Mouse (Mus musculus): ENCODE data around the gene Etv6.

Gene Etv6

DNA sequence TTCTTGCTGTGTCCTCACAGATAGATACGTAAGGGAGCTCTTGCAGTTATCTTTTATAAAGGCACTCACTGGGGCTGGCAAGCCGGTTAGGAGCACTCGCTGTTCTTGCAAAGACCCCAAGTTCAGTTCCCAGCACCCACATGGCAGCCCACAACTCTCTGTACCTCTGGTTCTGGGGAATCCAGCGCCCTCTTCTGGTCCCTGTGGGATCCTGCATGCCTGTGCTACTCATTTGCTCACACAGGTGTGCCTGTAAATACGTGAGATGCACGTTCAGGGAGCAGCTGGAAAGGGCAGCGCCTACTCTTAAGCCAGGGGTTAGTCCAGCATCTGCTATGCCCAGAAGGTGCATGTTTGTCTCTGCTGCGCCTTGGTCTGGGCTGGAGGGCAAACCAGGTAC lies 224.4 kb downstream of the Etv6 start:
- 93% methylated on average over 8 of the region's 8 CpGs for WGBS

DNA sequence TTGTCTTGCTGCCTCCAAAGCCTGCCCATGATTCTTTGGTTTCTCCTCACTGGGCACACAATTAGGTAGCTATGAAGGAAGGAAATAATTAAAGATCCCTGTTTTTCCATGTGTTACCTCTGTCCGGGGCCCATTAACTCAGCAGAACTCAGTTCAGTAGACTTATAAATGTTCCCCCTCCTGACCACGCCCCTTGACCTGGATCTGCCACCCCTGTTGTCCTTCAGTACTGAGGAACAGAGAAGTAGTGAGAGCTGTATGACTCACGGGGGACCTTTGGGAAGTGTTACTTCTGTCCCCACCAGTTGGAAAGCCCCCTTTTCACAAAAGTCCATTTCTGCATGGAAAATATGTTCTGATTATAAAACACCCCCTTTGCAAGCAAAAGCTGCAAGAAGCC lies 226.4 kb downstream of the Etv6 start:
- 66% methylated on average over 3 of the region's 3 CpGs for WGBS

DNA sequence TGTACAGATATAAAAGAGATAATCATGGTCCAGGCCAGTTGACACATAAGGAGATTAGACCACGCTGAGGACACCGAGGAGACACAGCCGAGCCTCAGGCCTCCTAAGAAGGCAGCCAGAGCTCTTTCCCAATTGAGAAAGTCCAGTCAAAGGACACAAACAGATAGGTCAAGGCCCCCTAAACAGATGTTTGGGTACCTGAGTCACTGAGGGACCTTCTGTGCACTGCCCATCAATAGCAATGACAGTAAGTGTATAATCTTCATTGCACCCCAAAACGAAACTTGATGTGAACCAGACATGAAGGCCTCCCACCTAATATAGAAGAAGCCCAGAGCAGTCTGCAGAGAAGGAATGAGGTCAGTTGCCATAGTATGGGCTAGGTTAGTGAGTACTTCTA lies 226.9 kb downstream of the Etv6 start:
- 67% methylated on average over 4 of the region's 4 CpGs for WGBS

DNA sequence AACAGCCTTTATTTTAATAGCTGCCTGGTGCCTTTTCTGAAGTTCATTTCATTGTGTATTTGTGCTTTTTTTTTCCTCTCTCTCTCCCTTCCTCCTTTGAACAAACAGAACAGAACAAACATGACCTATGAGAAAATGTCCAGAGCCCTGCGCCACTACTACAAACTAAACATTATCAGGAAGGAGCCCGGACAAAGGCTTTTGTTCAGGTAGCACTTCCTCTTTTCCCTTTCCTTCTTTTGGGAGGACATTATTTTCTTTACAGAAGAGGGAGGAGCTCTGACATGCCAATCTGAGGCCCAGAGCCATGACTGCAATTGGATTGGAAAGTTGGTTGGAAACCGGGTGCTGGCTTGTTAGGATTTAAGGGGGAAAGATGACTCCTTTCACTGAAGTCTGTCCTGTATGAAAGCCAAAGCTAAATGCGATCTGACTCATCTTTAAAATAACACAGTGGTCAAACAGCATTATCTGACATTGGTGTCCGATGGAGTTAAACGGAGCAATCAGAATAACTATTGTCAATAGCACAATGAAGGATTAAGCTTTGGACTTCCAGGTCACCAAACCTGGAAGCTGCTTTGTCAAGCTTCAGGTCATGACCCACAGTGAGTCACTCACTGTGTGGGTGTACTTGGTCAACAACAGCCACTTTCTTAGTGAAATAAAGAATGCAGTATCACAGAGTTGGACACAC lies 227.6 kb downstream of the Etv6 start:
- 71% methylated on average over 6 of the region's 6 CpGs for WGBS

DNA sequence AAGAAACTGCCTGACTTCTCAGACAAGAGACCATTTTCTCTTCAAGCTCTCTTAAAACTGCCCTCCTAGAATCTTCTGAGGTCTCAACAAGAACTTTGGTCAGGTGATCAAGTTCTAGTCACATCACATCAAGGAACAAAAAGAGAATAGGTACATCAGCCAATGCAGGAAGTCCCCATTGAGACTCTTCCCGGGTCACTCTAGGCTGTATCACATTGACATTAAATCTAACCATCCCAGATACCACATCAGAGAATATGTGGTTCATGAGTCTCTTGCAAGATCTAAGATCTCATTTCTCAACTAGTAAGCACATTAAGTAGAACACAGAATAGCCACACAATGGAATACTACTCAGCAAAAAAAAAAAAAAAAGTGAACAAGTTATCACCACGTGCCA lies 238.4 kb downstream of the Etv6 start:
- WGBS: 94% methylated on average over 2 of the region's 2 CpGs

DNA sequence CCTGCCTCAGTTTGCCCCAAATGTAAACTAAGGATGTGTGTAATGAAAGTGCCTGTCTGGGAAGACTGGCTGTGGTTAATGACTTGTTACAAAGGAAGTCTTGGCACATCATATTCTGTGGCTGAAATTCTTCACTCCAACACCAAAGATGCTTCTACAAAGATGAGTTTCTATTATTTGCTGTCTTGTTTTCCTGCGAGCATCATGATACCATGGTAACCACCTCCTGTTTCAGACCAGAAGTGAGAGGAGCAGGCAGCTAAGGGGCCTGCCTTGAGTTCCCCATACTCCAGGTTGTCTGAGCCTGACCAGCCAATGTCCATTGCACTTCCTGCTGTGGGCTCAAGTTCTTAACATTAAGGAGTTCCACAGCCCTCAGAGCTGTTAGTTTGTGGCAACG lies 241.5 kb downstream of the Etv6 start:
- 53% methylated on average over 2 of the region's 2 CpGs for WGBS

DNA sequence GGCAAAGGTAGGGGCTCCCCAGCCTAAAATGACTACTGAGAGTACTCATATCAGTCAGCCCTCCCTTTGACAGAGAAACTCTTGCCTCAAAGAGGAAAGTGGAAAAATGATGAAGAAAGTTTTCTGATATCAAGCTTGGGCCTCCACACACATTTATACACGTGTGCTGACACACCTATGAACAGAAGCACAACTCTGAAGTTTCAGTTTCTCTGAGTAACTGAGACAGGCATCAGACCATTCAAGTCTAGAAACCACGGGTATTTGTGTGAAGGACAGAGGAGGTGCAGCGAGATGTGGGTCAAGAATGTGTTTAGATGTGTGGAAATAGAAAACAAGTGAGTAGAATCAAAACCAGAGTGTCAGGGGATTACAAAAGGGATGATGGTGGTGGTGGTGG lies 246.6 kb downstream of the Etv6 start:
- WGBS: 86% methylated on average over 3 of the region's 3 CpGs

DNA sequence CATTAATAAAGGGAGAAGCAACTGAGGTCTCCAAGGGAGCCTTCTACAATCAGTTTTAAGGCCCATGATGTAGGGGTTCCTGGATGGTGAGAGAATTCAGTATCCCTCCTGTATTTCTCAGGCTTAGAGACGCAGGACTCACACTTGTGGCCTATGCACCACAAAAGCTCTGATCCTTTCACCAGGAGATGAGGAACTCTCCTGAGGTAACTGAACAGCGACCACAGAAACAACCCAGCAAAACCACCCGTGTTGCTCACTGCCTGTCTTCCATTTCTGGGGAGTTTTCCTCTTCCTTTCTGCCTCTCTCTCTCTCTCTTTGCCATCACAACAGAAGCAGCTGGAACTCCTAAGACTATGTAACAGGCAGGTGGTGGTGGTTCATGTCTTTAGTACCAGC lies 256.3 kb downstream of the Etv6 start:
- 91% methylated on average over 3 of the region's 3 CpGs for WGBS

DNA sequence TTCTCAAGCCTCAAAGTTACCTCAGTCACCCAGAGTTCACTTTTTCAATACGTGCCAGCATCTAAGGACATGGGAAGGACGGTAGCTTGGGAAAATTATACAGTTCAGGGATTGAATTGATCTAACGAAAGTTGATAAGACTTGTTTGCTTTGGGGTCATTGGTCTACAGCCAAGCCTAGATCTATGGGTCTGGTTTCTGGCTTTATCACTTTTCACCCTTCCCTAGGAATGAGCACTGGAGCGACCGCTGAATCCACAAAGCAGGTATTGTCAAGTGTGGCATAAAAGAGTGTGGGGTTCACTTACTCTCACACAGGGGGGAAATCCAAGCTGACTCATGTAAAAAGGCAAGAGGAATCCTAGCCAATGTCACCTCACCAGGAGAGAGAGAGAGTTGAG lies 256.9 kb downstream of the Etv6 start:
- 93% methylated on average over 5 of the region's 5 CpGs for WGBS

DNA sequence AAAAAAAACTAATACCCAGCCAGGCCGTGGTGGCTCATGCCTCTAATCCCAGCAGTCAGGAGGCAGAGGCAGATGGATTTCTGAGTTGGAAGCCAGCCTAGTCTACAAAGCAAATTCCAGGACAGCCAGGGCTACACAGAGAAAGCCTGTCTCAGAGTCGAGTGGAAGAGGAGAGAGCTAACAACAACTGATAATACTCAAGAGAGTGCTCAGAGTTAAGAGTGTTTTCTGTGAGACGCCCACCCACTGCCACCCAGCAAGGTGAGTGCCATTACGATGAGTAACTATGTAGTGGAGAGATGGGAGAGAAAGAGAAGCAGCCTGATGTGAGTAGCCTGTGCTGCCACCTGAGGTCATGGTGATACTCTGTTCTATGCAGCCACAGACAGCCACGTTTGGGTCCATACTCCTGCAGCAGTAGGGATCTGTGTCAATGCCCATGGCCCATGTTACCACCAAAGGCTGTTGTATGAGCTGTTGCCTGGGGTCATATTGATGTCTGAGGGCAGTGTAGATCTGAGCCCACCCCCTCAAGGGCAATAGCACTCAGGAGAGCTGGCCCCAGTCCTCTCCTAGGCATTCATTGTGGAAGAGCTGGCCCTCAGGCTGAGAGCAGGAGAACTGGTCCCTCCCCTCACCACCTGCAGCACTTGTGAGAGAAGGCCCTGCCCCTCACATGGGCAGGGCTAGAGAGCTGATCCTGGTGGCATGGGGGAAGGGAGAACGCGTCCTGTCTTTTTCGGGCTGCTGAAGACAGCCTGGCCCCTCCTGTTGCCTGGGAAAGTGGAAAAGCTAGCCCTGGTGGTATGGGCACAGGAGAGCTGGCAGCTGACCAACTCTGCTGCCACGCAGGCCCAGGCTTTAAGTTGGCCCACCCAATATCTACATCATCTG lies 258.4 kb downstream of the Etv6 start:
- 61% methylated on average over 9 of the region's 9 CpGs for WGBS

DNA sequence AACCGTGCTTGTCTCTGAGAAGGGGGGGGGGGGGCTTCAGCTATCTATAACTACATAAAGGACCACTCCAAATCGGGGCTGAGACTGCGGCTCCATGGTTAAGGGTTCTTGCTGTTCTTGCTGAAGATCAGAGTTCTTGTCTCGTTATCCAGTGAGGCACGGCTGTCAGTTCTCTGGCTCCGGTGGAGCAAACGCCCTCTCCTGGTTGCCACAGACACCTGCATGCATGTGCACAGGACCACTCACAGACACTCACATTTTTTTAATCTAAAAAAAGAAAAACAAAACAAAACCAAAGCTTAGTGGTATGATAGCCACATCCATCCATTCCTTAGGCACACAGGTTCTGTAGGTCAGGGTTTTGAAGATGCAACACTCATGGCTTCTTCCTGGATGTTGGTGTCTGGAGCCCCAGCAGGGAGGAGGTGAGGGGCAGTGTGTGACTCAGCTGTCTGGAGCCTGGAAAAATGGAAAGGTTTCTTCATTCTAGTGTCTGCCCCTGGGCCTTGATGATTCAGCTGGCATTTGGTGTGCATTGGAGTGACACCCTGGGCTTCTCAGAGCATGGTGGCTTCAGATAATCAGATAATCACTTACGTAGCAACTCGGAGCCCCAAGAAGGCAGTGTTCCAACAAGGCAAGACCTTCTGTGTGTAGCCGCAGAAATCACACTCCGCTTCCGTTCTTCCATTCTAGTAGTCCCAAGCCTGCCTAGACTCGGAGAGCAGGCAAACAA lies 262.6 kb downstream of the Etv6 start:
- WGBS: 72% methylated on average over 13 of the region's 13 CpGs

DNA sequence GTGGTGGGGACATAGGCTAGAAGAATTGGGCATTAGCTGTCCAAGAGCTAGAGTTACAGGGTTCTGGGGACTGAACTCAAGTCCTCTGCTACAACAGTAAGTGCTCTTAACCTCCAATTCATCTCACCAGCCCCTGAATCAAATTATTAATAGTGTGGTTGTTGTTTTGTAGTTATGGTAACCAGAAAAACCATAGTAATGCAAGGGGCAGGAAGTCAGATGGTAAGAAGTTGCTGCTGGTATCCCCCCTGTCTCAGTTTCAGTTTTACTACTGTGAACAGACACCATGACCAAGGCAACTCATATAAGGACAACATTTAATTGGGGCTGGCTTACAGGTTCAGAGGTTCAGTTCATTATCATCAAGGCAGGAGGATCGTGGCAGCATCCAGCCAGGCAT lies 266.5 kb downstream of the Etv6 start:
- 92% methylated on average over 1 of the region's 1 CpGs for WGBS

DNA sequence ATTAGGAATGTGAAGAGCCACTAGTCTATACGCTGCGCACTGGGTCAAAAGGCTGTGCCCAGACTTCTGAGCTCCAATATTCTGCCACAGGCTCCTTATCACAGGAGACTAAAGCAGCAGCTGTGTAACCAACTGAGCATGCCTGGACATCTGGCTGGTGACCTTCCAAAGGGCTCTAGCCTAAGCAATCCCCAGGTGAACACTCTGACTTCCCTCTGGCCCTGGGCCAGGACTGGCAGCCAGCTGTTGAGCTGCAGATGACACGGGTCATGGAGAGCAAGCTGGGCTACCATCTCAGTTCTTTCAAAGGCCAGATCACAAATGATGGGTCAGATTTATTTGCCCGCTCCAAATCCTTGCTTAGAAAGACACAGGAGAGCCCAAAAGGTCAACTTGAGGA lies 275.8 kb downstream of the Etv6 start:
- WGBS: 90% methylated on average over 4 of the region's 4 CpGs

DNA sequence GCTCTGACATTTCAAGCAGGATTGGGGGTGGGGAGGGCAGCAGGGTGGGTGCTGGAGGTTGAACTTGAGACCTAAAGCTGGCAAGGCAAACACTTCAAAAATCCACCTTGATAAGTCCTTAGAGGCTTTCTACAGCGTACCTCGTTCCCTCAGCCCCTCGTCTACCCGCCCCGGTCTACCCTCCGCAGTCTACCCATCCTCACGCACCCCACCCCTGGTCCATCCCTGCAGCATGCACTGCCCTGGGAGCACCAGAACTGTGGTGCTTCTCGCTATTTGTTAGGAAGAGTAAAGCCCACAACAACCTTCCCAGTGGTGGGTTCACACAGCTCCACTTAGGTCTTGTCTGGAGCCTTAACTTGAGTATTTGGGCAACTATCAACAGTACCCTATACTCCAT lies 277.1 kb downstream of the Etv6 start:
- 98% methylated on average over 8 of the region's 8 CpGs for WGBS

DNA sequence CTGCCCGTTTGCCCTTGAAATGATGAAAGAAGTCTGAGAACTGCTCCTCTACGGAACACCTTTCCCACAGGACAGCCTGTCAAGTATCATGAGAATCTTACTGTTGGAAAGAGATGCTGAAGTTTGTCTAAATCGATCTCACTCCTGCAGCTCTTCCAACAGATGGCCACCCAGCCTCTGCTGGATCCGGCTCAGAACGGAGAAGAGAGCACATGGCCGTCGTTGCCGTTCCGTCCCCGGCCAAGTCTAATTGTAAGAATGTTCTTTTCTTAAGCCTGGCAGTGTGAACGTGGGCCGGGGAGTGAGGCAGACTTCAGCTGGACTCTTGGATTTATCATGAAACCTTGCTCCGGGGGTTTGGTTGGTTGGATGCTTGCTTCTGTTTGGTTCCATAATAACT lies 281.9 kb downstream of the Etv6 start:
- 53% methylated on average over 13 of the region's 13 CpGs for WGBS
